Mouse (Mus musculus) testis, adult 2 months (tissue): ENCODE measurements around the gene Zbtb16. TPM values are rescaled to one million over a fixed set of nuclear protein-coding genes. Genes with fewer than 3 reads are reported as not detected.

ENCODE experiments used
- H3K27ac ChIP-seq: fragments of 200-500 bp; 2 replicates; pipeline ENCODE4 v1.5.1; 2012; ENCODE audit warnings: low read depth, low read length; ENCODE audit not compliant: control insufficient read depth, insufficient read depth
- H3K27me3 ChIP-seq: fragments of 200-500 bp; 2 replicates; pipeline ENCODE4 v1.6.1; 2012; ENCODE audit warnings: mild to moderate bottlenecking, low read length, moderate library complexity; ENCODE audit not compliant: control insufficient read depth, insufficient read depth
- H3K36me3 ChIP-seq: fragments of 200-500 bp; 2 replicates; pipeline ENCODE4 v1.6.1; 2012; ENCODE audit warnings: mild to moderate bottlenecking, low read length; ENCODE audit not compliant: control insufficient read depth, insufficient read depth
- H3K4me1 ChIP-seq: fragments of 200-500 bp; 2 replicates; pipeline ENCODE4 v1.6.1; 2012; ENCODE audit warnings: low read length; ENCODE audit not compliant: control insufficient read depth, insufficient read depth
- H3K4me3 ChIP-seq: fragments of 200-500 bp; 2 replicates; pipeline ENCODE4 v1.5.1; 2012; ENCODE audit warnings: low read depth, mild to moderate bottlenecking, low read length, moderate library complexity, mixed read lengths; ENCODE audit not compliant: control insufficient read depth
- CTCF ChIP-seq: fragments of 200-500 bp; IDR thresholded peaks from 2 replicates; pipeline ENCODE4 v1.5.1; 2012; ENCODE audit warnings: low read depth, mild to moderate bottlenecking, inconsistent platforms, low read length, moderate library complexity; ENCODE audit not compliant: control insufficient read depth, insufficient read depth, insufficient replicate concordance
- POLR2A ChIP-seq: fragments of 200-500 bp; IDR thresholded peaks from 2 replicates; pipeline ENCODE4 v1.6.1; 2012; ENCODE audit warnings: low read depth, mild to moderate bottlenecking, inconsistent platforms, low read length, moderate library complexity; ENCODE audit not compliant: control insufficient read depth
- polyA plus RNA-seq: library from polyadenylated mRNA; depleted of rRNA; stranded (reverse); fragments of >200 nt; gene quantifications from 2 replicates; pipeline ENCODE4 v1.2.3, GENCODE M21; 2012

Gene Zbtb16
- polyA plus RNA-seq, 1 experiment, result 2.6 TPM

DNA sequence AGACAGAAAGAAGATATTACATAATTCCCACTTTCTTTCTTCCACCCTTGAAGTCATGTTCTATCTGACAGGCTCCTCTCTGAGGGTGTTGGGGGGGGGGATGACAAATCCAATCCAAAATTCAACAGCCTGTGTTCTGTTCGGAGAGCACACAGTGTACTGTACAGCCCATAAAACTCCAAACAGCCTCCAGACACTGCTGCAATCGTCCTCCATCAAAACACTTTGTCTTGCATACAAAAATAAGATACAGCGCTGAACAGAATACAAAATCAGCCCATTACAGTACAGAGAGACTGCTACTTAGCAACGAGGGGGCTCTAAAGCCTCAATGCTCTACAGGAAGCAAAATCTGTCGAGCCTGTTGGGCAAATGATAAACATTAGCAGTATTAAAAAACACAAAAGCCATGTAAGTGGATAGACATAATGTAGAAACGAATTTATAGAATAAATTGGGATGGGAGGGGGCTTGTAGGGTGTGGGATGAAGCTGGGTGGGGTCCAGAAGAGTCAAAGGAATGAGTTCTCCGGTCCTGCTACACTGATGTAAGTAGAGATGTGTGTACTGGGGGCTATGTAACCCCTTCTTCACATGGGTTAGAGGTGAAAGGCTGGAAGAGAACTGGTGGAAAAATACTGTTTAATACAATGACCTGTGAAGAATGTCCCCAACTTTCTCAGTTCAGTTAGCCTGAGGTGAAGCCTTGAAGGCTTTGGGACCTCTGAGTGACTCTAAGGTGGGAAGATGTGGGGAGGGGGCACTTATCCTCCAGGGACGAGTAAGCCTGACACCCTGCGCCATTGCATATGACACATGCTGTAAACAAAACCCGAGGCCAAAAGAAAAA, 99.4 kb downstream of the Zbtb16 start:
- Histone ChIP-seq H3K27me3 (no peaks in the 10 kb centered on the region), H3K4me1 (peaks cover 4% of the 10 kb centered on the region), H3K27ac (peak overlapping the region; percentile 81), H3K36me3 (no peaks in the 10 kb centered on the region), H3K4me3 (no peak overlapping the region)
- no peak for TF ChIP-seq CTCF
- no peak for TF ChIP-seq POLR2A

DNA sequence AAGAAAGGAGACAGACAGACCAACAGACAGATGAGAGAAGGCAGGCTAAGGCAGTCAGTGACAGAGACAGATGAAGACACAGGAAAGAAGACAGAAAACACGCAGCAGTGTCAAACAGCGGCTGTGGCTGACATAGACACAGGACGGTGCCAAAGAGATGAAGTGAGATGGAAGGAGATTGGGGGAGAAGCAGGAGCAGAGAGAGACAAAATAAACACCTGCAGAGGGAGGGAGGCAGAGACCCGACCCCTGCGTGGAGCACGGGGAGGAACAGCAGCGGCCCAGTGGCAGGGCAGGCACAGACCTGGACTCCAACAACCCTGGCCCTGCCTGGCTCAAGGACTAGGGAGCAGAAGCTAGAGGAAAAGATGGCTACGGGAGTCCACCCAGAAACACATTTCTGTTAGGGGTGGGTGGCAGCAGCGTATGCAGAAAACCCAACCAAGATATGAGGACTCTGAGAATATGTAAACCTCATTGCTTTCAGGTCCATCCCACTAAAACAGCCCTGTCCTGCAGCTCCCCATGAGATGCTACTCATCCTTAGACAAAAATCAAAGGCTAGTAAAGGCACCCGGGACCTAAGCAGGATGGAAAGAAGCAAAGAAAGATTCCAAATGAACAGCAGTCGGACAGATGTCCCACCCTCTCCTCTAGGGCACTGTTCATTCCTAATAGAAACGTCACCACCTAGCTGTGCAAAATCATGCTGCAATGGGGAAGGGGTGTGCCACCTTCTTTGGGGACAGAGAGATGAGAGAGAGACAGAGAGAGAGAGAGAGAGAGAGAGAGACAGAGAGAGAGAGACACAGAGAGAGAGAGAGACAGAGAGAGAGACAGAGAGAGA, 100.3 kb downstream of the Zbtb16 start:
- Histone ChIP-seq H3K4me3 (no peak overlapping the region), H3K27me3 (no peaks in the 10 kb centered on the region), H3K36me3 (no peaks in the 10 kb centered on the region), H3K27ac (peak overlapping the region; percentile 77), H3K4me1 (peaks cover 6% of the 10 kb centered on the region)
- TF ChIP-seq POLR2A (no peak), CTCF (no peak)

GRCm38 (mm10) chr9:48734725-48735465, 101.1 kb downstream of the Zbtb16 start:
- no peak overlapping the region for H3K4me3 ChIP-seq
- peak overlapping the region; percentile 77; the same call in 1 of the 2 replicates for H3K27ac ChIP-seq

GRCm38 (mm10) chr9:48733817-48734544, 102.0 kb downstream of the Zbtb16 start:
- Histone ChIP-seq H3K4me1 (peaks cover 10% of the 10 kb centered on the region), H3K27ac (peak overlapping the region; percentile 27)

More at GRCm38 (mm10) chr9:48734725-48735465, 101.1 kb downstream of the Zbtb16 start:
- no peaks in the 10 kb centered on the region for H3K36me3 ChIP-seq
- no peak for TF ChIP-seq POLR2A
- TF ChIP-seq CTCF, result no peak
- no peaks in the 10 kb centered on the region for H3K27me3 ChIP-seq
- H3K4me1 ChIP-seq, result peaks cover 7% of the 10 kb centered on the region

GRCm38 (mm10) chr9:48733083-48733482, 102.9 kb downstream of the Zbtb16 start:
- no peak for TF ChIP-seq POLR2A
- H3K27me3 ChIP-seq, result no peaks in the 10 kb centered on the region
- H3K36me3 ChIP-seq, result no peaks in the 10 kb centered on the region
- H3K27ac ChIP-seq, result no peak overlapping the region
- no peak overlapping the region for H3K4me3 ChIP-seq
- H3K4me1 ChIP-seq, result peaks cover 10% of the 10 kb centered on the region

More at GRCm38 (mm10) chr9:48733817-48734544, 102.0 kb downstream of the Zbtb16 start:
- no peak overlapping the region for H3K4me3 ChIP-seq
- H3K36me3 ChIP-seq, result no peaks in the 10 kb centered on the region
- TF ChIP-seq CTCF, result no peak
- no peak for TF ChIP-seq POLR2A
- no peaks in the 10 kb centered on the region for H3K27me3 ChIP-seq

DNA sequence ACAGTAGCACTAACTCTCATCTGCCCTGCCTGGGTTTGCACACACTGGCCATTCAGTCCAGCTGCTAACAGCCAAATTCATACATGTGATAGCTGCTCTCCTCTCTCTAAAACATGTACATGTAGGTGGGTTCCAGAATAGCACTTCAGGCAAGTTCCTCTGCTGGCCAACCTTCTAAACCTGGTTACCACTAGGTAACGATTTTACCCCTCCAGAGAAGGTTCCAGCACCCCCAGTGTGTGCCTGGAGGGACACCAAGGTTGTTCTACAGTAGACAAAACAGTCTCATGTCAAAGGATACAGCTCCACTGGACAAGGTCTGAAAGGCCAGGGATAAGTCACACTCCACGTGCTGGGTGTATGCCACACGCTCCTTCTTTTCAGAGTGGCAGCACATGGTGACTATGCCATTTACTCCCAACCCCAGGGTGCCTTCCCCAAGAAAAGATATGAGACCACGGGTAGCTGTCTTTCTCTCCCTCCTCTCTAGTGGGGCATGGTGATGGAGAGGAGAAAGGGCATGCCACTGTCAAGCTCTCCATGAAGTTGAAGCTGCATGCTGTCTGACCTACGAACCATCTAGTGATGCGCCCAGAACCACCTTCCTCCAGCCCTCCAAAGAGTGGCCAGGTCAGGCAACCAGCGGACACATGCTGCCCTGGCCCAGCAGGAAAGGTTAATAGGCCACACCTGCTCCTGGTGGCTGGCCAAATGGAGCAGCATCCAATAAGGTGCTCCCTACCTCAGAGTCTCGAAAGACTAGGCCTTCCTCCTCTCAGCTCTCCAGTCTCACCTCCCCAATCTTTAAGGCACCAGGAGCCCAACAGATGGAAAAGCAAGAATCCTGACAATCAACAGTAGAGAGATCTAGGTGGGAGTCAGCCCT, 104.1 kb downstream of the Zbtb16 start:
- no peaks in the 10 kb centered on the region for H3K36me3 ChIP-seq
- peaks cover 10% of the 10 kb centered on the region for H3K4me1 ChIP-seq
- no peaks in the 10 kb centered on the region for H3K27me3 ChIP-seq
- H3K4me3 ChIP-seq, result no peak overlapping the region
- TF ChIP-seq POLR2A (no peak), CTCF (no peak)
- H3K27ac ChIP-seq, result no peak overlapping the region
